Mouse (Mus musculus): ENCODE measurements around the gene Golph3.

GRCm38 (mm10) chr15:12319889-12320288 is 1.4 kb upstream of the Golph3 start:
- TF ChIP-seq MEF2A (IDR thresholded peaks at IDR 0.05; ENCODE audit: extremely low read depth, insufficient replicate concordance, low read depth, low read length, poor library complexity, severe bottlenecking) (no peak), GABPA (IDR thresholded peaks at IDR 0.05; ENCODE audit: low read depth, low read length) (no peak), EP300 (IDR thresholded peaks at IDR 0.05; ENCODE audit: low read depth in 1 of 2, low read length in 2 of 2) (no peak), ZMIZ1 (IDR thresholded peaks at IDR 0.05; ENCODE audit: low read depth, low read length) (no peak), CTCF (IDR thresholded peaks at IDR 0.05 in 2 of 3, conservative IDR thresholded peaks at IDR 0.05 in 1 of 3; ENCODE audit: control insufficient read depth in 1 of 3, insufficient read depth in 1 of 3, low read depth in 2 of 3, low read length in 3 of 3, poor library complexity in 1 of 3, severe bottlenecking in 1 of 3) (no peak), POLR2AphosphoS2 (IDR thresholded peaks at IDR 0.05; ENCODE audit: low read length) (no peak)

All from MEL (cell line).